Mouse (Mus musculus) granulocyte monocyte progenitor cell, adult 5-6 weeks (primary cell): Measurements from ENCODE around the gene Aoah. TPM values are rescaled to one million over a fixed set of nuclear protein-coding genes. Genes with fewer than 3 reads are reported as not detected.

ENCODE experiments used
- ATAC-seq: replicated peaks from 2 replicates; pipeline ENCODE4 v1.8.0; 2016; ENCODE audit warnings: mild to moderate bottlenecking, moderate TSS enrichment, inconsistent platforms; ENCODE audit not compliant: poor library complexity, severe bottlenecking
- total RNA-seq, 2 experiments: library from RNA; stranded (forward) in 1 of 2; stranded (reverse) in 1 of 2; fragments of 200-712, 200-1000 nt in 1 of 2; fragments of >200 nt in 1 of 2; fragmentation: Nextera tagmentation in 1 of 2; gene quantifications; 2 replicates each; pipeline ENCODE4 v1.2.3; 2014 to 2017

Aoah gene
- total RNA-seq, 2 experiments from 2014 or later: 26.2 to 29.0 TPM

- no peak for ATAC-seq
Measured at GRCm38 (mm10) chr13:20904118-20904517, 110.2 kb downstream of the Aoah start.

GRCm38 (mm10) chr13:20905195-20905594, 111.3 kb downstream of the Aoah start:
- ATAC-seq: no peak

DNA sequence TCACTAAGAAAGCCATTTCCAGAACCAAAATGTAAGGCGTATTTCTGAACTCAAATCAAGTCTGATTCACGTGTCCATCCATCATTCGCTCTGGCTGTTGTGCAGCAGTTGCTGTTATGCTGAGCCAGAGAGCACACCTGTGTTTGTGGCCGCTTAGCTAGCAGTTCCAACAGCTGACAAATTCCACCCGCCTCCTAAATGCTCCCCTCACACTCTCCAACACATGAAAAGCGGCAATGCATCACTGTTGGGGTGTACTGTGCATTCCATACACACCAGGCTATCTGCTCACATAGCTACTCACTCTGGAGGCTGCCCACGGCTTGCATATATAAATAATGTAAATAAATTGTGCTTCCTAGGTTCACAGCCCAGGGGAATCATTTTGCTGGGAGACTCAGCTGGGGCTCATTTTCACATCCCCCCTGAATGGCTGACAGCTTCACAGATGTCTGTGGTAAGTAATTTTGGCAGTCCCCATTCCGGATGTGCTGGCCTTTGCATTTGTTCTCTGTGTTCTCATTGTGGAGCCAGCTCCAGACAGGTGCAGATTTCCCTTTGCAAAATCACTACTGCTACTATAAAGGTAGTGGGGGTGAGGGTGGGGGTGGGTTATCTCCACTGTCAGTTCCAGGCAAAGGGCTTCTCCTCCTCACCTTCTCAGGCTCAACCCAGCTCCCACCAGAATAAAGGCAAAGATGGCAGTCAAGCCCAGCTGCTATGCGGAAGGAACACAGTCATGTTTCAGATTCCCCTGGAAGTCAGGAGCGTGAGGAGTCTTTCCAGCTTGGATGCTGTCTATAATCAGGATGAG, 123.0 kb downstream of the Aoah start:
- no peak for ATAC-seq

- ATAC-seq: no peak
Measured at GRCm38 (mm10) chr13:20920401-20920800, 126.5 kb downstream of the Aoah start.

DNA sequence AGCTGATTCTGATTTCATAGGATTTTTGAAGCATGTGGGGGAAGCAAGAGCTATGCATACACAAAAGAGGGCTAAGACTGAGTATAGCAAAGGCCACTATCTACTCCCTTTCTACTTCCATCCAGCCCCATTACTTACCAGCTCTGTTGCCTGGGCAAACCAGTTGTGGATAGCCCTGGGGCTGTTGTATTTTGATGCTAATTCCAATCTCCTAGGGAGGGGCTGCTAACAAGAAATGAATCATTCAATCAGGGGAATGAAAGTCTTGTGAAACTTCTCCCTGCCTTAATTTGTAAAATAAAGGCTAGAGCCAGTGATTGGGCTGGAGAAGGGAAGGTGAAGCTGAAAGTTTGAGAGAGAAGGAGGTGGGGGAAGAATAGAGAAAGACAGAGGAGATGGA, 142.1 kb downstream of the Aoah start:
- ATAC-seq: no peak

- ATAC-seq: peak; percentile 74
Measured at GRCm38 (mm10) chr13:20937452-20937851, 143.5 kb downstream of the Aoah start.

DNA sequence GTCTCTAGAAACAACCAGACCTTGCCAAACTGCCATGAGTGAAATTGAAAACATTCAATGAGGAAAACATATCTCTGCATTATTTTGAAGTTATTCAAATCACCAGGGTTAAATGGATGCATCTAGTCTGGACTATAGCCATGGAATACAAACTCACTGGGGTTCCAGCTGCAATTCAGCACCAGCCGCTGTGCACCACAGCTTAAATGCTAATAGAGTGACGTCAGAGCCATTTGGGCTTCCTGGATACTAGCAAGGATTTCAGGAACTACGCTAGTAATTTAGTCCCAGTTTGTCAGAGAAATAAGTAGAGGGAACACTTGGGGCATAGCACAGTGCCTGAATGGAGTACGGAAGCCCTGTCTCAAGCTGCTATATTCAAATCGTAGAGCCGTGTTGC, 145.2 kb downstream of the Aoah start:
- no peak for ATAC-seq

GRCm38 (mm10) chr13:20940389-20940788, 146.5 kb downstream of the Aoah start:
- ATAC-seq: no peak

- no peak for ATAC-seq
Measured at GRCm38 (mm10) chr13:20941707-20942106, 147.8 kb downstream of the Aoah start.

GRCm38 (mm10) chr13:20963086-20963485, 169.2 kb downstream of the Aoah start:
- no peak for ATAC-seq

DNA sequence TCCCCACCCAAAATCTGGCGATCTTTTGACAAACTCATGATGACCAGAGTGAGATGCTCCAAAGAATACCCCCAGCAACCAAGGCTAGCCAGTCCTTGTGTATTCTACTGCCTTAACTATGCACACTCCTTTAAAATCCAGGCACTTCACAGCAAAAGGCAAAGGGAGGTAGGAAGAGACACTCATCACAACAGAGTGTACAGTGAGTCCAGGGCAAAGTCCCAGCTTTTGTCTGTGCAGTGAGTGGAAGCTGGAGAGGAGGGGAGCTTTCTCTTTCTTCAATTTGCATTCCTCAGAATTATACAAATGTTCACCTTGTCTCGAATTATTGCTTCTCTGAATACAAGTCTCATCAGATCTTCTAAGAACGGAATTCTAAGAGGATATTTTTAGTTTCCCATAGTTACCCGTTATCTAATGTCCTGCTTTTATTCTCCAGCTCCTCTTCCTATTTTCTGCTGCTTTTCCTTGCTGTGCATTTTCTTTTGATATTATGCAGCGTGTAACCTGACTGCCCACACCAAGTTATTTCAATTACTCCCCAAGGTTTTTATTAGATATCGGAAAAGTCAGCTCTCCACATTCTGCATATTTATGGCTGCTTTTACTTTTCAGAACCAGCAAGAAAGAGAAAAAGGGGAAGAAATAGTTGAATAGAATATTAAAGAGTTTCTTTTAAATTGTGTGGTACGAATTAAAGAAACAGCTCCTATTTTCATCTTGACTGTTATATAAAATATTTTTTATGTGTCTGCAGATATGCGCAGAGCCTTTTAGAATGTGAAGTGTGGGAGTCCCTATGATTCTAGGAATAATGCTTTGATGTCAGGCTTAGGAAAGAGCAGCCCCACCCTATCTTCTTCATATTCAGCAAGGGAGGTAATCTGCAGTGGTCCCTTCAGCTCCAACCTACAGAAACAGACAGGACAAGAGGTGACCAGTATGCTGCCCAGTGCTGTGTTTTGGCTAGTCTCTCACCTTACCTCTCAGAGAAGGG, 187.6 kb downstream of the Aoah start:
- no peak for ATAC-seq

GRCm38 (mm10) chr13:20985510-20985909, 191.6 kb downstream of the Aoah start:
- ATAC-seq: no peak

DNA sequence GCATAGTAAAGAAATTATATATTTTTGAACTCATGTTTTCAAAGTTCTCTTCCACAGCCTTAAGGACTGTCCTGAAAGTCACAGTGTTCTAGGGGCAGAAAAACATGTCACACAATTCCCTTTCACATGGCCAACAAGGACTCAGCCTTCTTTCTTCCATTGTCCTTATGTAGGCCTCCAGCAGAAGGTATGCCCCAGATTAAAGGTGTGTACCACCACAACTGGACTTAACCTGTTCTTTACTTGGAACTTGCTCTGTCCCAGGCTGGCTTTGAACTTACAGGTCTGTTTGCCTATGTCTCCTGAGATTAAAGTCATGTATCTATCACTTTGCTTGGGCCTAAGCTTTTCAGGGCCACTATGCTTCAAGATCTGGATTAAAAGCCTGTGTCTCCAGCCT, 192.0 kb downstream of the Aoah start:
- ATAC-seq: no peak

DNA sequence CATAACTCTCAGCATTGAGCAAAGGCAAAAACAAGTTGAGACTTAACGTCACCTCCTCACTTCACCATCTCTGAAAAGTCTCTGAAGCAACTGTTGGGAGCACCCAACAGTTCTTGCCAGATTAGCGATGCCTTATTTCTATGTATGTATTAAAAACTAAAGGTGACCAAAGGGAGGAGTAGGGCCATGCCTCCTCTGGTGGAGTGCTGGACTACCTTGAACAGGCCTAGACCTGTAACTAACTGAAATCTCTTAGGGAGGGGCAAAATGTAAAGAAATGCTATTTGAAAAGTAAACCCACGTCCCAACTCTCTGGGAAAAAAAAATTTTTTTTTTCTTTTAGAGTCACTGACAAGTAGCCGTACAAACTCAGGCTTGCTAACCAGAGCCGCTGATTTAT, 211.3 kb downstream of the Aoah start:
- ATAC-seq: no peak

DNA sequence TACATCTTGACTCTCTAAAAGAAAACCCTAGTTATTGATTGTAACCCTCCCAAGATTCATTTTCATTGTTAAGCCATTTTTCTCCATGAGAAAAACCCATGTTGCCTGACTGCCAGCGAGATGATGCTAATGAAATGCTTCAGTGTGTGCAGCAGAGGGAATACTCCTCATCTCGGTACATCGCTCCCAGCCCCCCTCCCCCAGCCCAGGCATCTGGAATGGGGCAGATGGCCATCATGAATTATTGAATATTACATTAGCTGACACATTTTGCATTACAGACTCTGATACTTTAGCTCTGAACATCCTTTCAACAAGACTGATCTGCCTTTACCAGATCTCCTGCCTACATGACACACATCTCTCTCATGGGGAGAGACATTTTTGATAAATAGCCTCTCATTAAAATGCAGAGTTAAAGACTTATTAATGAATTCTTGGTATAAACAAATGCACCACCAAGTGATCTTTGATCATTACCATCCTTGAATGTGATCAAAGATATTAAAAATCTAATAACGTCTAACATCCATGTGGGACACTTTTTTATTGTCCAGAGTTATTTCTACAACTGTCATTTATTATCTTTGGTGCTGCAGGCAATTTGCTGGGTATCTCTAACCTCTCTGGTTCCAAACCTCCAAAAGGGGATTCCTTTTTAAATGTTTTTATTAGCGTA, 211.9 kb downstream of the Aoah start:
- ATAC-seq: no peak

GRCm38 (mm10) chr13:21006321-21006653, 212.4 kb downstream of the Aoah start:
- no peak for ATAC-seq

DNA sequence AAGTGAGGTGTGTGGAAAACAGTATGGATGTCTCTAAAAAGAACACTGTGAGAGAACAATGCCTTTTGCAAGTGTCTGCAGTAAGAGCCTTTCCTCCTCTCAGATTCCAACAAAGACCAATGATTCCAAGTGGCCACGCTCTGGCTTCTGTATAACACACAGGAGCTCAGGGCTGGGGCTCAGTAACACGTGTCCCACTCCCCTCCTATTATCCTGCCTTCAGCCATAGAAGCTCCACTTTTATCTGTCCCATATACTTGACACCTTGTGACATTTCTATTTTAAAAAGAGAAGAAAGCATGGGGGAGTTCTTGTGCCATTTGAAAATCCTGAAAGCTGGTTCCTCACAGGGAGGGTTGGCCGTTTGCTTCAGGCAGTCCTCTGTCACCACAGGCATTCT, 219.7 kb downstream of the Aoah start:
- ATAC-seq: no peak

- no peak for ATAC-seq
Measured at GRCm38 (mm10) chr13:21024831-21025230, 230.9 kb downstream of the Aoah start.

DNA sequence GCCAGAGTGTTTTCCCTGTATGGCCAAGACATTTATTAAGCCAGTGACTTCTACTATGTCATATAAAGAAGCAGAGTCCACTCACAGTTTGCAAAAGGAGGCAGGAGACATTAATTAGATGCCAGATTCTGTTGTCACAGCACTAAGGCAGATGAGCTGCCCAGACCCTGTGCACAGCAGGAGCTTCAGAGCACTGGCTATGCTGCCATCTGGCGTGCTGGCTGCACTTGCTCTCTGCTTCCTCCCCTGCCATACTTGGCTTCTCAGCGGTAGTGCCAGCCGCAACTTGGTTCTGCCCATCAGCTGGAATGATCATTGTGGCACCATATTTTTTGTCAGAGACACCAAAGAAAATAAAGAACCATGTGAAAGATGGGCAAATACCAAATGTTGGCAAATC, 239.3 kb downstream of the Aoah start:
- ATAC-seq: no peak

DNA sequence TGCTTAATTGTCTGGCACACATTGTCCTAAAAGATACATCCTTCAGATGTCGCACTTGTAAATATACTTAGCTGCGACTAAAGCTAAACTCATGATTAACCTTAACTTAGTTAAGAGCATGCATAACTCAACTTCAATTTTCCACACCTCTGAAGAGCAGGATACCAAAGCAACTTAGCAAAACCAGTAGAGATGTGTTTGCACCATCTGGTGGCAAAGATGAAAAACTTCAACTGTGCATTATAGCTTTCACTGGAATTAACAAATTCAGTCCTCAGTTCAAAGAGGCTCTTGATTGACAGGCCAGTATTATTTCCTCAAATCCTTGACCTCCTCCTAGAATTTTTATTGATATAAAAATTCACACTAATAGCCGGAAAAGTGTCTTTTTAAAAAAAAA, 241.1 kb downstream of the Aoah start:
- ATAC-seq: no peak

- ATAC-seq: no peak
Measured at GRCm38 (mm10) chr13:21035981-21036380, 242.1 kb downstream of the Aoah start.
